Mouse (Mus musculus) R1 (cell line): Measurements from ENCODE around the gene Hist2h2aa1.
"Not testable (repeated sequence)": the region's sequence is repeated elsewhere in the genome, so short reads cannot be mapped to it uniquely, and the experiment has no call there.

ENCODE experiments used
- DNase-seq: peaks from one replicate; pipeline ENCODE4 v3.0.0-alpha.2; 2018; ENCODE audit warnings: low read depth, low spot score

Gene Hist2h2aa1

GRCm38 (mm10) chr3:96277800-96278624 is 32.7 kb downstream of the Hist2h2aa1 start:
- DNase-seq: peak; percentile 94

DNA sequence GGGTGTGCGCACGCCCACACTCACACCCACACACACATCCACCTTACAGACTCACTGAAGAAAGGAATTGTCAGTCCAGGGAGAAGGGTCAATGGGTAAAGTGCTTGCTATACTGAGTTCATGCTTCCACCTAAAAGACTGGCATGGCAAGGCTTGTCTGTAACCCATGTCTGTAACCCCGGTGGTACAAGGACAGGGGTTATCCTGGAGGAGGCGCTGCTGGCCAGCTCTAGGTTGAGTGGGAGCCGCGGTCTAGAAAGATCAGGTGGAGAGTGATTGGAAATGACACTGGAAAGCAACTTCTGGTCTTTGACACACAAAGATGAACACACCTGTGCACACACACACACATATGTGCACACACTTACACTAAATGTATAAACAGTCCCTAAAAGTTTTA is 35.4 kb downstream of the Hist2h2aa1 start:
- DNase-seq: peak; percentile 53

DNA sequence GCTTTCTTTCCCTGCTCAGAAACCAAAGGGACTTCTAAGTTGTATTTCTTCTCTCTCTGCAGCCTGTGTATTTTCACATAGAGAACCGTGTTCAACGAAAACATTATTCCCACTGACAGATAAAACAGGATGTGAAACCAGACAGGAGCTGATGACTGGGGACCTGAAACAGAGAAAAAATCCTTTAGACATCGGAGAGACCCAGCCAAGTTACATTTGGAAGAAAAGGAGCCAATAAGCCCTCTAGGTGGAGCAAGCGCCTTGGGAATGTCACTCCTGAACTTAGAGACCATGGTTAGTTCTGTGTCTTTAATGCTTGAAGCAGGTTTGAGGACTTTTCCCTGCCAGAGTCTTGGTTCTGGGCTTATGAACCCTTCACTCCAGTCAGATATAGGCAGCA is 39.2 kb downstream of the Hist2h2aa1 start:
- DNase-seq: peak; percentile 74

DNA sequence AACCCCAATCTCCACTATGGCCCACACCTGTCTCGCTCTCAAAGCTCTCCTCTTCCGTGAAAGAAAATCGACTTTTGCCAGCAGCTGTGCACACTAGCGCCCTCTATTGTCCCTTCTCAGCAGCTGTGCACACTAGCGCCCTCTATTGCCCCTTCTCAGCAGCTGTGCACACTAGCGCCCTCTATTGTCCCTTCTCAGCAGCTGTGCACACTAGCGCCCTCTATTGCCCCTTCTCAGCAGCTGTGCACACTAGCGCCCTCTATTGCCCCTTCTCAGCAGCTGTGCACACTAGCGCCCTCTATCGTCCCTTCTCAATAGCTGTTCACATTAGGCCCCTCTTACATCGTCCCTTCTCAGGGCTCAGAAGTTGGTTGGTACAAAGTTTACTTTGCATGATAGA is 42.0 kb downstream of the Hist2h2aa1 start:
- DNase-seq: not testable (repeated sequence)

- DNase-seq: peak; percentile 87
These were observed 43.9 kb downstream of the Hist2h2aa1 start for GRCm38 (mm10) chr3:96289201-96289600.

DNA sequence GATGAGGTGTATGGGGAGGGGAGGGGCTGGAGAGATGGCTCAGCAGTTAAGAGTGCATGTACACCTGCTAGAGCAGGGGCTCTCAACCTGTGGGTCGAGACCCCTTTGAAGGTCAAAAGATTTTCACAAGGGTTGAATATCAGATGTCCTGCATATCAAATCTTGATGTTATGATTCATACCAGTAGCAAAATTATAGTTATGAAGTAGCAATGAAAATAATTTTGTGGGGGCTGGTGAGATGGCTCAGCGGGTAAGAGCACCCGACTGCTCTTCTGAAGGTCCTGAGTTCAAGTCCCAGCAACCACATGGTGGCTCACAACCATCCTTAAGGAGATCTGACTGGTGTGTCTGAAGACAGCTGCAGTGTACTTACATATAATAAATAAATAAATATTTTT is 45.4 kb downstream of the Hist2h2aa1 start:
- not testable (repeated sequence) for DNase-seq

DNA sequence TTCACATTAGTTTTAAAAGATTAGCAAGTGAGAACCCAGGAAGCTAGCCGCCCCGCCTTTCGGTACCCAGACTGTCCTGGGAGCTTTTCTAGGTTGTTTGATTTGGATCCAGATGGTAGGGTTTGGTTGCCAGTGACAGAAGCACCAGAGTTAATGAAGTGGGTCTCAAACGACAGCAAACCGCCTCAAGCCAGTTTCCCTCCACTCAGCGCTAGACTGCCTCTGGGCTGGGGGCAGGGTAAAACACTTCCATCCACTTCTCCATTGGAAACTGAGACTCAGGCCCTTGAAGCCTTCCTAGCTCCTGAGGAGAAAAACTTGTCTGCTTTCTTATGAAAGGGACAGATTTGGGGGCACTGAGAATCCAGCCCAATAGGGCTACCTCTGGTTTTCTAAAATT is 47.3 kb downstream of the Hist2h2aa1 start:
- DNase-seq: no peak

GRCm38 (mm10) chr3:96293368-96293767 is 48.1 kb downstream of the Hist2h2aa1 start:
- DNase-seq: no peak

GRCm38 (mm10) chr3:96293787-96294186 is 48.5 kb downstream of the Hist2h2aa1 start, which contains the start of gene Fcgr1:
Fcgr1 (minus strand) TSS chr3:96293969.
- DNase-seq: no peak
